Mouse (Mus musculus) limb, embryonic 14.5 days (tissue): Measurements from ENCODE around the gene Svs2. TPM values are rescaled to one million over a fixed set of nuclear protein-coding genes. Genes with fewer than 3 reads are reported as not detected.
"Not testable (repeated sequence)": the region's sequence is repeated elsewhere in the genome, so short reads cannot be mapped to it uniquely, and the experiment has no call there.

Experiments used
- ATAC-seq: fragments of 200-750 bp; cut with Nextera tagmentation; 2 replicates; pipeline ENCODE4 v1.8.0; 2017; ENCODE audit warnings: low read depth, moderate number of reproducible peaks, moderate TSS enrichment; ENCODE audit not compliant: low FRiP score
- DNase-seq: peaks from one replicate; pipeline ENCODE4 v3.0.0-alpha.2; 2015; ENCODE audit warnings: low spot score
- H3K27ac ChIP-seq: fragments of 300-500 bp; sonication (generic); replicated peaks from 2 replicates; pipeline ENCODE4 v1.5.1; 2014; ENCODE audit warnings: low read depth, mild to moderate bottlenecking, low read length, moderate library complexity, mixed read lengths
- H3K27me3 ChIP-seq: fragments of 300-500 bp; sonication (generic); 2 replicates; pipeline ENCODE4 v1.6.1; 2014; ENCODE audit warnings: low read length, mixed read lengths; ENCODE audit not compliant: control insufficient read depth, insufficient read depth
- H3K36me3 ChIP-seq: fragments of 300-500 bp; sonication (generic); 2 replicates; pipeline ENCODE4 v1.6.1; 2014; ENCODE audit warnings: mild to moderate bottlenecking, low read length, moderate library complexity, mixed read lengths; ENCODE audit not compliant: control insufficient read depth, insufficient read depth
- H3K4me1 ChIP-seq: fragments of 300-500 bp; sonication (generic); 2 replicates; pipeline ENCODE4 v1.6.1; 2014; ENCODE audit warnings: antibody characterized with exemption, low read length, mixed read lengths; ENCODE audit not compliant: control insufficient read depth, insufficient read depth
- H3K4me2 ChIP-seq: fragments of 300-500 bp; sonication (generic); replicated peaks from 2 replicates; pipeline ENCODE4 v1.6.1; 2014; ENCODE audit warnings: low read depth, mild to moderate bottlenecking, low read length, moderate library complexity; ENCODE audit not compliant: severe bottlenecking
- H3K4me3 ChIP-seq: fragments of 300-500 bp; sonication (generic); replicated peaks from 2 replicates; pipeline ENCODE4 v1.5.1; 2014; ENCODE audit warnings: low read length
- H3K9ac ChIP-seq: fragments of 300-500 bp; sonication (generic); 2 replicates; pipeline ENCODE4 v1.6.1; 2014; ENCODE audit warnings: mild to moderate bottlenecking, low read depth, low read length, moderate library complexity; ENCODE audit not compliant: severe bottlenecking
- H3K9me3 ChIP-seq: fragments of 300-500 bp; sonication (generic); 2 replicates; pipeline ENCODE4 v1.6.1; 2016; ENCODE audit warnings: low read length; ENCODE audit not compliant: control insufficient read depth
- POLR2A ChIP-seq: fragments of 200-500 bp; IDR thresholded peaks from 2 replicates; pipeline ENCODE4 v1.8.0; 2012; ENCODE audit warnings: inconsistent platforms, mild to moderate bottlenecking, moderate library complexity, borderline replicate concordance; ENCODE audit not compliant: insufficient read depth, insufficient read length; ENCODE audit errors: extremely low read depth
- WGBS: fragments of 180-500 bp; shearing (Covaris S2); extraction: QIAGEN DNeasy Blood & Tissue Kit; methylation state at CpG from one replicate; pipeline ENCODE4 v1.1.7; 2014; 5-methylcytosine and 5-hydroxymethylcytosine counted together
- polyA plus RNA-seq, 2 experiments: library from polyadenylated mRNA; depleted of rRNA in 1 of 2; stranded (reverse) in 1 of 2; unstranded in 1 of 2; fragments of >200 nt; fragmentation: Nextera tagmentation in 1 of 2; extraction: Ambion mirVana in 1 of 2; gene quantifications; 2 replicates each; pipeline versions ENCODE4 v1.2.1 to v1.2.3; 2012 to 2014

Gene Svs2
- polyA plus RNA-seq (2012; rRNA removed), result not detected in 2 replicates
- polyA plus RNA-seq (2014; fragmentation: Nextera tagmentation; extraction: Ambion mirVana), result not detected in 2 replicates

DNA sequence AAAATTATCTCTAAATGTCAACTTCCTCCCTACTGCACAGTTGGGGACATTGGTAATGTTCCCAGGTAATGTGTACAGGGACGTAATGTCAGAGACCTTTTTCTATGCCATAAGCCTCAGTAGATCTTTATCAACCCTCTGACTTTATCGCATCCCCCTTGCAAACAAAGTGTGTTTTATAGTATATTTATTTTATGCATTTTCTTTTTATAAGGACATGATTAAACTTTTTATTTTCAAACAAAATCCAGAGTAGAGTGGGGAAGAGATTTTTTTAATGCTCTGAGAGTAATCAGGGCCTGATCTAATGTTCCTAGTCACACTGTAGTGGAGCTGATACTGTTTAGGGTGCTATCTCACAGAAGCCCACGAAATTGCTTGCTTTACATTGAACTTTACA, at the start of gene Svs2:
Gene Svs2, minus strand, starts transcription at position 101 of the 400 bp plus-strand sequence.
- Histone ChIP-seq H3K4me2 (no peak within 1 kb of the TSS), H3K9ac (no peak within 1 kb of the TSS), H3K4me3 (no peak within 1 kb of the TSS), H3K36me3 (no peaks in the 10 kb centered on the region), H3K9me3 (no peaks in the 10 kb centered on the region), H3K27me3 (no peaks in the 10 kb centered on the region), H3K4me1 (no peaks in the 10 kb centered on the region), H3K27ac (no peak within 1 kb of the TSS)
- ATAC-seq (no peak), DNase-seq (no peak)
- WGBS, result 84% methylated on average over 3 of the region's 3 CpGs
- no peak for TF ChIP-seq POLR2A

DNA sequence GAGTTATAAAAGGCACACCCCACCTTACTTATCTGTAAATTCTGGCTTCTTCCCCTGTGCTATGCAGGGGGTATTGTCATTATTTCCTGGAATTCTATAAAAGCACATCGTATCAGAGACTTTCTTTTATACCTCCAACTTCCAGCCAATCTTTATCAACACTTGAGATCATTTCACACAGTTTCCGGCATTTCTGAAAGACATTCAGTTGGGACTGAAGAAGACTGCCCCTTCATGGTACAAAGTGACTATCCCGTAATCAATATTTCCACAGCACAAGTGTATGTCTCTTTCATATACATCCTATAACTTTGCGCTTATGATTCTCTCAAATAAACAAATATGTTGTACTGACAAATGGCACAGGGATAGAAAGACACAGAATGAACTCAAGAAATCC, 40.1 kb upstream of the Svs2 start, which contains the start of gene Svs4:
Gene Svs4, minus strand, starts transcription at position 101 of the 400 bp plus-strand sequence.
- H3K4me1 ChIP-seq, result no peaks in the 10 kb centered on the region
- WGBS, result 91% methylated on average over 4 of the region's 4 CpGs
- H3K9me3 ChIP-seq, result no peaks in the 10 kb centered on the region
- ATAC-seq (no peak), DNase-seq (no peak)
- H3K9ac ChIP-seq, result no peak within 1 kb of the TSS
- no peaks in the 10 kb centered on the region for H3K36me3 ChIP-seq
- no peak for TF ChIP-seq POLR2A
- H3K4me2 ChIP-seq, result no peak within 1 kb of the TSS
- no peak within 1 kb of the TSS for H3K4me3 ChIP-seq
- H3K27ac ChIP-seq, result no peak within 1 kb of the TSS
- no peaks in the 10 kb centered on the region for H3K27me3 ChIP-seq

DNA sequence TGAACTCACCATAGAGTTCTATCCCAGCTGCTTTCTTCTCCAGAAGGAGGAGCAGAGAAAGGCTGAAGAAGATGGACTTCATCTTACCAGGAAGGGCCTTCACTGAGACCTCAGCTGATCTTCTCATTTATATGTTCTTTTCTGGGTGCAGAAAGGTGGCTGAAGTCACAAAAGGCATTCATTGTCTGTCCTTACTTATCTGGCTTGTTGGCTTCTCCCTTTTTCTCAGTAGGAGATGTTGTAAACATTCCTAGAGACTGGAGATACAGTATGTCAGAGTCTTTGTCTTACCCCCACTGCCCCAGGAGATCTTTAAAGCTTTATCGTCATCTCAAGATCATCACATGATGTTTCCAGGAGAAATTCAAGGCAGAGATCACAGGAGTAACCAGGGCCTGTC, 18.3 kb upstream of the Svs2 start, which contains the start of gene Svs3b:
Gene Svs3b, minus strand, starts transcription at position 101 of the 400 bp plus-strand sequence.
- H3K9ac ChIP-seq, DNase-seq, H3K36me3 ChIP-seq, H3K9me3 ChIP-seq, H3K4me1 ChIP-seq, ATAC-seq, H3K27me3 ChIP-seq, H3K4me2 ChIP-seq, H3K27ac ChIP-seq, H3K4me3 ChIP-seq: not testable (repeated sequence)
- WGBS, result 90% methylated on average over 1 of the region's 1 CpGs

DNA sequence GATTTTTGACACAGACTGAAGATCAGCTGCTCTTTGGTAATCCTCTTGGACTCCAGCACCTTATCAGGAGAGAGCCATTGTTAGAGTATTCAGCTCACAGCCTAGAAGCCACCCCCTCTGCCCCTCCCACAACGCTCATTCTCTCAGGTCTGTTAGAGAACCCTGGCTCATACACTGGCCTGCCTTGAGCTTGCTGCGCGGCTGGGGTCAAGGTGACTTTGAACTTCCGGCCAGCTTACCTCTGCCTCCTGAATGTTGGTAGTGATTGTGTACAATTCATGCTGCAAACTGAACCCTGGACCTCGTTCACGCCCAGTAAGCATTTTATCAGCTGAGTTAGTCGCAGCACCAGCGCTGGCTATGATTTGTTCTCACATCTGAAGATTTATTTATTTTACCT, 5.6 kb downstream of the Svs2 start:
- Histone ChIP-seq H3K4me3 (no peak overlapping the region), H3K27me3 (no peaks in the 10 kb centered on the region), H3K9ac (no peak overlapping the region), H3K36me3 (no peaks in the 10 kb centered on the region), H3K27ac (no peak overlapping the region), H3K4me2 (no peak overlapping the region), H3K9me3 (no peaks in the 10 kb centered on the region), H3K4me1 (no peaks in the 10 kb centered on the region)
- TF ChIP-seq POLR2A, result no peak
- DNase-seq (no peak), ATAC-seq (no peak)
- 89% methylated on average over 8 of the region's 8 CpGs for WGBS

DNA sequence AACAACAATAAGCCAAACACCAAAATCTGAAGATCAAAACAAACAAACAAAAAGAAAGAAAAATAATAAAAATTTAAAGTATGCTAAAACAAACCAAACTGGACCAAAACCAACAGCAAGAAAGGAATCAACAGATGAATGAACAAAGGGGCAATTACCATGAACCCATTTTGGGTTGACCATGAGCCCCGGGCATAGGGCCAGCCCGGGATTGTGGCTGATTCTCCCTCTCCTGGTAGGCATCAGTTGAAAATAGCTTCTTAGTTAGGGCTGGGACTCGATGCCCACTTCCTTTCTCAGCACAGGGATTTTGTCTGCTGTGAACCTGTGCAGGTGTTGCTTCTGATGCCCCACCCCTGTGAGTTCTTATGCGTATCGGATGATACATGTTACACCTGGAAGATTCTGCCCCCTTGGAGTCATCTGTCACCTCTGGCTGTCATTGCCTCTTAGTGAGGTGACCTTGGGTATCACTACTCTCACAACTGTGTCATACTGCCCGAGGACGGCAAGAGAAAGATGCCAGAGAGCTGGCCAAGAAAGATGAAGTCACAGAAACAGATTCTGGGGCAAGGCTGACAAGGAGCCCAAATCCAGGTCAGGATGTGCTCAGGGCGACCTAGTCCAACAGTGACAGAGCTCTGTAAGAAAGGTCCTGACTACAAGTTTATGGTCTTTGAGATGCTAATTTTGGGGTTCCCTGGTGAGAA, 9.8 kb downstream of the Svs2 start:
- no peak overlapping the region for H3K4me3 ChIP-seq
- 82% methylated on average over 8 of the region's 8 CpGs for WGBS
- ATAC-seq, result no peak

More for the DNA sequence above, 9.8 kb downstream of the Svs2 start:
- Histone ChIP-seq H3K36me3 (no peaks in the 10 kb centered on the region), H3K9ac (no peak overlapping the region), H3K4me2 (no peak overlapping the region), H3K27ac (no peak overlapping the region), H3K4me1 (no peaks in the 10 kb centered on the region), H3K27me3 (no peaks in the 10 kb centered on the region), H3K9me3 (no peaks in the 10 kb centered on the region)
- no peak for TF ChIP-seq POLR2A
- DNase-seq, result no peak
